Mouse (Mus musculus) forebrain, embryonic 16.5 days (tissue): ENCODE measurements around the gene BC147527. TPM values are rescaled to one million over a fixed set of nuclear protein-coding genes. Genes with fewer than 3 reads are reported as not detected.
"Not testable (repeated sequence)": the region's sequence is repeated elsewhere in the genome, so short reads cannot be mapped to it uniquely, and the experiment has no call there.

Experiments
- ATAC-seq: fragments of 200-750 bp; cut with Nextera tagmentation; 2 replicates; pipeline ENCODE4 v1.8.0; 2017; ENCODE audit warnings: mild to moderate bottlenecking, moderate library complexity
- H3K27ac ChIP-seq: fragments of 300-500 bp; sonication (generic); 2 replicates; pipeline ENCODE4 v1.5.1; 2014; ENCODE audit warnings: low read length, control low read depth
- H3K27me3 ChIP-seq: fragments of 300-500 bp; sonication (generic); replicated peaks from 2 replicates; pipeline ENCODE4 v1.6.1; 2014; ENCODE audit warnings: low read length; ENCODE audit not compliant: control insufficient read depth, insufficient read depth
- H3K36me3 ChIP-seq: fragments of 300-500 bp; sonication (generic); 2 replicates; pipeline ENCODE4 v1.6.1; 2014; ENCODE audit not compliant: control insufficient read depth, insufficient read depth
- H3K4me1 ChIP-seq: fragments of 300-500 bp; sonication (generic); replicated peaks from 2 replicates; pipeline ENCODE4 v1.6.1; 2014; ENCODE audit warnings: low read length; ENCODE audit not compliant: control insufficient read depth, insufficient read depth
- H3K4me2 ChIP-seq: fragments of 300-500 bp; sonication (generic); 2 replicates; pipeline ENCODE4 v1.6.1; 2014; ENCODE audit warnings: mild to moderate bottlenecking, low read length, control low read depth
- H3K4me3 ChIP-seq: fragments of 300-500 bp; sonication (generic); replicated peaks from 2 replicates; pipeline ENCODE4 v1.5.1; 2014; ENCODE audit warnings: mild to moderate bottlenecking, low read length, control low read depth
- H3K9ac ChIP-seq: fragments of 300-500 bp; sonication (generic); replicated peaks from 2 replicates; pipeline ENCODE4 v1.6.1; 2014; ENCODE audit warnings: low read depth, low read length, control low read depth
- H3K9me3 ChIP-seq: fragments of 300-500 bp; sonication (generic); 2 replicates; pipeline ENCODE4 v1.6.1; 2016; ENCODE audit warnings: low read length; ENCODE audit not compliant: control insufficient read depth
- WGBS: fragments of 180-500 bp; shearing (Covaris S2); extraction: QIAGEN DNeasy Blood & Tissue Kit; methylation state at CpG from one replicate; pipeline ENCODE4 v1.1.7; 2014; 5-methylcytosine and 5-hydroxymethylcytosine counted together
- polyA plus RNA-seq: library from polyadenylated mRNA; unstranded; fragments of >200 nt; fragmentation: Nextera tagmentation; extraction: Ambion mirVana; gene quantifications from 2 replicates; pipeline ENCODE4 v1.2.1, GENCODE M21; 2015

BC147527 gene
- polyA plus RNA-seq, 1 experiment from 2014 or later = not detected

DNA sequence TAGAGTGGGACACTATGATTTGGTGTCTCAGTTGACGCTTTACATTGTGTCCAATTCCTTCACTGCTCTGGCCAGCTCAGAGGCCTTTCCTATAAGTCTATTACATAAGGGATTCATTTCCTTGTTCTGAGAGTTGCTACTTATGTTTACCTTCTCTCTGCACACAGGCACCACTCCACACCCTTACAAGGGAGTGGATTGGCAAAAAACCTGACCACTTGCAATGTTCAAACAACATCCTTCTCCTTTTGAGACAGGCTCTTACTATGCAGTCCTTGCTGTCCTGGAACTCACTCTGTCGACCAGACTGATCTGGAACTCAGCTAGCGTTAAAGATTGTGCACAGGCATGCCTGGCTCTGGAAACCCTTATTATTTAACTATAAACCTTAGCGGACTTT is 10.6 kb downstream of the BC147527 start:
- H3K9me3 ChIP-seq = no peaks in the 10 kb centered on the region
- H3K9ac ChIP-seq = no peak overlapping the region
- H3K4me1 ChIP-seq = no peaks in the 10 kb centered on the region
- WGBS = 83% methylated on average over 4 of the region's 4 CpGs
- no peak overlapping the region for H3K4me2 ChIP-seq
- H3K27me3 ChIP-seq = no peaks in the 10 kb centered on the region
- H3K4me3 ChIP-seq = no peak overlapping the region
- no peaks in the 10 kb centered on the region for H3K36me3 ChIP-seq
- no peak for ATAC-seq
- H3K27ac ChIP-seq = no peak overlapping the region

DNA sequence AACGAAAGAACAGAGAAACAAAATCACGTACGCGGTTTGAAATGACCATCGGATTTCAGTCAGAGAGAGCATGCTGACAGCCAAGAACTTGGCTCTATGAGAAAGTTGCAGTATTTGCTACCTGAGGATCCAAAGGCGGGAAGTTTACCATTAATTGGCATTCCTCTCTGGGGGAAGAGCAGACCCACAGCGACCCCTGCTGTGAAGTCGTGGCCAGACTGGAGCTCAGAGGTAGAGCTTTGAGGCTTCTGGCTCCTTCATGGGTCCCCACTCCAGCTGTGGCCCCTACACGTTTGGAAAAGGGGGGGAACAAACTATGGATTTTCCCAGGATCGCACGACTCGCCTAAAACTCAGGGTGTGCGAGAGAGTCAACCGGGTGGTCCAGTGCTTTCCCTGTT is 13.4 kb downstream of the BC147527 start:
- Histone ChIP-seq H3K27me3 (no peaks in the 10 kb centered on the region), H3K9me3 (no peaks in the 10 kb centered on the region), H3K4me1 (no peaks in the 10 kb centered on the region), H3K27ac (no peak overlapping the region), H3K4me3 (no peak overlapping the region), H3K36me3 (no peaks in the 10 kb centered on the region), H3K9ac (no peak overlapping the region), H3K4me2 (no peak overlapping the region)
- WGBS = 45% methylated on average over 14 of the region's 14 CpGs
- no peak for ATAC-seq

DNA sequence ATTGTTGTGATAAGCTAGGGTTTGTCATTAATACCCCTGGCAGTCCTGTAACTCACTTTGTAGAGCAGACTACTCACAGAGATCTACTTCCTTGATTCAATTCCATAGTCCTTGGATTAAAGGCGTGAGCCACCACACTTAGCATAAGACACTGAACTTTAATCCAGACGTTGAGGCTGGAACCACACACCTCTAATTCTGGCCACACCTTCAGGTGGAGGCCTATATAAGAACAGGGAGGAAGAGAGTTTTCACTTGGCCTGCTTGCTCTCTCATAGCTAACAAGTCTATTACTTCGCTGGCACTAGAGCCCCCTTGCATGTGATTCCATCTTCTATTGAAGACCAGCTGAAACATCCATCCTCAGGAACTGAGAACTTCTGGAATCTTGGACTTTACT is 16.4 kb downstream of the BC147527 start, which contains the start of gene Tcstv3:
Tcstv3 (plus strand) TSS at position 301 of the 400 bp plus-strand sequence.
- not testable (repeated sequence) for H3K9me3 ChIP-seq, H3K4me1 ChIP-seq, ATAC-seq, H3K27ac ChIP-seq, H3K4me3 ChIP-seq, H3K27me3 ChIP-seq, H3K4me2 ChIP-seq, H3K36me3 ChIP-seq, H3K9ac ChIP-seq
- 73% methylated on average over 3 of the region's 3 CpGs for WGBS

DNA sequence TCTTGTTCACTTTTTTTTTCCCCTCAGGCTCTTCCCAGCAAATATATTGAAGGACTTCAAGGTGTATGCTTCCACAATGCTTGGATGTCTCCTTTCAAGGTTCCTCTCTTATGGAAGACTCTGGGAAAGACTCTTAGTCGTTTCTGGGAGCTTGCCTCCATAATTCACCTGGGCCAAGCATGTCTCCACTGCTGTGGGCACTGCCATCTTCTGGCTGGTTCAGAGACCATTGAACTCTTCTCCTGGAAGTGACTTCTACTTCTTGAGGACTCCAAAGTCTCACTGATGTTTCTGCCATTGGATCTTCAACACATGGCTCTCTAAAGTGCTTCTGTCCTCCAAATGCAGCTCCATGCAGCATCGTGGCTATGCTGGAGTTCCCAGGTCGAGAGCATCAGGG is 20.0 kb downstream of the BC147527 start:
- no peak overlapping the region for H3K4me2 ChIP-seq
- H3K4me3 ChIP-seq = no peak overlapping the region
- no peaks in the 10 kb centered on the region for H3K4me1 ChIP-seq
- ATAC-seq = no peak
- 65% methylated on average over 3 of the region's 3 CpGs for WGBS
- H3K9ac ChIP-seq = no peak overlapping the region
- H3K27me3 ChIP-seq = no peaks in the 10 kb centered on the region
- H3K9me3 ChIP-seq = no peaks in the 10 kb centered on the region; the same call in 1 of the 2 replicates
- H3K36me3 ChIP-seq = no peaks in the 10 kb centered on the region
- no peak overlapping the region for H3K27ac ChIP-seq

DNA sequence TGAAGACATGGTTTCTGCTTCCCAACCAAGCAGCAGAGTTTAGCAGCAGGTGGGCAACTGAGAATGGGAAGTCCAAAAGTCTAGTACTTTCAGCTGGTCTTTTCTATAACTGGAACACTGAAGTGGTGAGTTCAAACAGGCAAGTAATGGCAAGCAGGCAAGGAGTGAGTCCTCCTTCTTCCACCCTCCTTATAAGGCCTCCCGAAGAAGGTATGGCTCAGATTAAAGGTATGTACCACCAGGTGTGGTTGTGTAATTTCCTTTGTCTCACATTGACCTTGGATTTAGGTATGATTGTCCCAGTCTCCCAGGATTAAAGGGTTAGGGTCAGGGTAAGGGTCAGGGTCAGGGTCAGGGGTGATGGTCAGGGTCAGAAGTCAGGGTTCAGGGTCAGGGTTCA is 20.5 kb downstream of the BC147527 start:
- WGBS = 94% methylated on average over 1 of the region's 1 CpGs
- no peak overlapping the region for H3K4me2 ChIP-seq
- H3K27ac ChIP-seq = no peak overlapping the region
- no peak overlapping the region for H3K9ac ChIP-seq
- H3K9me3 ChIP-seq = no peaks in the 10 kb centered on the region; the same call in 1 of the 2 replicates
- no peaks in the 10 kb centered on the region for H3K36me3 ChIP-seq
- no peak for ATAC-seq
- no peaks in the 10 kb centered on the region for H3K4me1 ChIP-seq
- no peaks in the 10 kb centered on the region for H3K27me3 ChIP-seq
- no peak overlapping the region for H3K4me3 ChIP-seq

Other genes starting within 250 kb of the BC147527 start
- not detected in 2 replicates for gene Gm21188, start 248.2 kb upstream of the BC147527 start, polyA plus RNA-seq
- gene Gm20767, start 160.1 kb upstream of the BC147527 start, polyA plus RNA-seq = not detected in 2 replicates
- gene Gm21818, start 128.0 kb upstream of the BC147527 start, polyA plus RNA-seq = not detected in 2 replicates
- not detected in 2 replicates for gene Gm21762, start 84.4 kb upstream of the BC147527 start, polyA plus RNA-seq
- gene Gm21731, start 61.3 kb upstream of the BC147527 start, polyA plus RNA-seq = not detected in 2 replicates
- gene AF067061, start 37.3 kb upstream of the BC147527 start, polyA plus RNA-seq = not detected in 2 replicates
- not detected in 2 replicates for gene Tcstv3, start 16.5 kb downstream of the BC147527 start, polyA plus RNA-seq